Mouse (Mus musculus) lung, adult 2 months (tissue): ENCODE measurements around the gene Glis2.

Source experiments
- CTCF ChIP-seq: fragments of 200-500 bp; IDR thresholded peaks from 2 replicates; pipeline ENCODE4 v1.5.1; 2011; ENCODE audit warnings: mild to moderate bottlenecking, low read length, control low read depth; ENCODE audit not compliant: insufficient read depth
- POLR2A ChIP-seq: fragments of 200-500 bp; IDR thresholded peaks from 2 replicates; pipeline ENCODE4 v1.6.1; 2011; ENCODE audit warnings: low read depth, mild to moderate bottlenecking, control low read depth, low read length, borderline replicate concordance; ENCODE audit errors: extremely low read depth

GRCm38 (mm10) chr16:4655251-4655734 lies 60.8 kb downstream of the Glis2 start:
- TF ChIP-seq CTCF (peak; percentile 53), POLR2A (no peak)
